Mouse (Mus musculus) bone marrow macrophage, adult 2 months (primary cell): ENCODE results near the gene Nfyb.

Experiments used
- CTCF ChIP-seq: IDR thresholded peaks from 2 replicates; pipeline ENCODE4 v1.5.1; 2012; ENCODE audit warnings: low read depth, mild to moderate bottlenecking, low read length, moderate library complexity
- POLR2A ChIP-seq: IDR thresholded peaks from 2 replicates; pipeline ENCODE4 v1.6.1; 2012; ENCODE audit warnings: mild to moderate bottlenecking, low read depth, low read length, borderline replicate concordance

DNA sequence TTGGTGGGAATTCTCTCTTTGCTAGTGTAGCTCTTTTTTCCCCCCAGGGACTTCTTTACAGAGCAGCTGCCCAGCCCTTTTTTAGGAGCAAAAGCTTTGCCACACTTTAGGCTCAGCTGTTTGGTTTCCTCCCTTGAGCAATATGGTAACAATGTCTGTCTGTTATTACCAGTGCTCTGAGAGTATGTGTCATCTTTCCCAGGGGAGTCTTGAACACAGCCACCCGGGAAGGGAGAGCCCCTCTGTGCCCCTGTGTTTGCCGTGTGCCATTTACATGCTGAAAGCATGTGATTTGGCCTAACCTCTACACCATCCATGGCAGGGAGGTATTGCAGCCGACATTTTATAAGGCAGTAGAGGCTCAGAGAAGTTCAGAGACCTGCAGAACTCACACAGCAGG is 40.5 kb upstream of the Nfyb start:
- TF ChIP-seq POLR2A (no peak), CTCF (no peak)
